Mouse (Mus musculus) left cerebral cortex, postnatal 4 days (tissue): ENCODE results near the gene Uspl1. TPM values are rescaled to one million over a fixed set of nuclear protein-coding genes. Genes with fewer than 3 reads are reported as not detected.
A peak's percentile ranks its signal among the peaks of the same experiment; 100 is the strongest.

Experiments
- DNase-seq: peaks from one replicate; pipeline ENCODE4 v3.0.0-alpha.2; 2022
- intact Hi-C: fragments of 180-260 bp; cut with DNase I; formaldehyde crosslinking; loops from one replicate; pipeline ENCODE4 v1.15.1; 2025
- microRNA-seq: library from miRNA; unstranded; fragments of <30 nt; microRNA quantifications from one replicate; pipeline ENCODE4 v1.2.0, GENCODE M21; 2022
- total RNA-seq, 2 experiments: library from RNA; stranded (reverse); gene quantifications; 2 replicates each; pipeline ENCODE4 v1.2.3; 2021

The Uspl1 gene
- total RNA-seq, 2 experiments from 2014 or later: 53.5 to 61.5 TPM

DNA sequence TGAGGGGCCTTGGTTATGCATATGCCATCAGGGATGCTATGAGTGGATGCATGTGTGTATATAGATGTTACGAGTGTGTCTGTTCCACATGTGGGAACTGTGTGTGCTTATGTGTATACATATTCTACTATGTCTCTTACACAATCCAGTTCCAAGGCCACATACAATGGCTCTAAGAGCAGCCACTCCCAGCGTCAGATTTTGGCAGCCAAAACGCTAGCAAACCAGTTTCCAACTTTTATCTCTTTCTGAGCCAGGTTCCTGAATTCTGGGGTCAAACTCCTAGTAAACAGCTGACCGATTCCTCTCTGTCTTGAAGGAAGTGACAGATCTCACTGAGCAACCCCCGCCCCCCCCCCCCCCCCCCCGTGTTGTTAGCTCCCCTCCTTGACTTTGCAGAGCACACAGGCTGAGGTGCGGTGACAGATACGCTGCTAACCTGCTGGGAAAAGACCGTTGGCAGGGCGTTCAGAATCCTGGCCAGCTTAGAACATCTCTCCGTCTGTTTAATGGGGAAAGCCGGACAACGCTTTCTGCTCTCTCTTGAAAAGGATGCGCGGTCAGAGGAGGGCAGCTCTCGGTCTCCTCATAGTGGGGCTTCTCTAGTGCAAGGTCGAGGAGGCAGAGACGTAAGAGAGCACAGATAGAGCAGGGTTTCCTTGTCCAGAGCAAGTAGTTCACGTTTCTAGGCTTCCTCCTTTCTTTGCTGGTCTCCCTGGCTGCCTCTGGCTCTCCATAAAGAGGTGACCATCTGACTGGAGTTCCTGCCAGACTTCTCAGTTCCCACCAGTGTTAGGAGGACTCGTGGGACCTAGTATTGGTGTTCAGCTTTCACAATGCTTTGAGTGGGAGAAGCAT lies 63.1 kb downstream of the Uspl1 start:
- peak; percentile 40 for DNase-seq
- intact Hi-C loops: no loop called here

DNA sequence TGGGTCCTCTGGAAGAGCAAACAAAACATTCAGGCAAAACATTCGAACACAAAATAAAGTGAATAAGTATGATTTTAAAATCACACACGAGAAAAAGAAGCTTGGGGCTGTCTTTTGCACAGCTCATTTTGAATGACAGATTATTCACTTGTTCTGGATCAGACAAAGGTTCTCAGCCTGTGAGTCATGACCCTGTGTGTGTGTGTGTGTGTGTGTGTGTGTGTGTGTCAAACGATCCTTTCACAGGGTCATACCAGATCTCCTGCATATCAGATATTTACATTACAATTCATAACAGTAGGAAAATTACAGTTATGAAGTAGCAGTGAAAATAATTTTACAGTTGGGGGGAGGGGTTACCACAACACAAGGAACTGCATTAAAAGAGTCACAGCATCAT lies 68.2 kb downstream of the Uspl1 start:
- intact Hi-C loops: no loop called here
- DNase-seq: no peak

DNA sequence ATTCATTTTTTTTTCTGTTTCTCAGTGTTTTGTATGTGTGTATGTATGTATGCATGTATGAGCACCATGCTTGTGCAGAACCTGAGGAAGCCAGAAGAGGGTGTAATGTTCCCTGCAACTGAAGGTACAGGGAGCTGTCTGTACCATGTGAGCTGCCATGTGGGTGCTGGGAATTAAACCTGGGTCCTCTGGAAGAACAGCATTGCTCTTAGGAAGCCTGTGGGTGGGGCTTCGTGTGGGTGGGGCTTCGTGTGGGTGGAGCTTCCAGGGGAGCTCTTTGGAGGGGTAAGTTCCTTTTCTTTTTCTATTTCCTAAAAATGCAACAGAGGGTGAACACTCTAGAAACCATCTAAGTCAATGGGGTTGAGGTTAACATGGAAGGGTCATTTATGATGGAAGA lies 69.3 kb downstream of the Uspl1 start:
- DNase-seq: no peak
- intact Hi-C loops: no loop called here

DNA sequence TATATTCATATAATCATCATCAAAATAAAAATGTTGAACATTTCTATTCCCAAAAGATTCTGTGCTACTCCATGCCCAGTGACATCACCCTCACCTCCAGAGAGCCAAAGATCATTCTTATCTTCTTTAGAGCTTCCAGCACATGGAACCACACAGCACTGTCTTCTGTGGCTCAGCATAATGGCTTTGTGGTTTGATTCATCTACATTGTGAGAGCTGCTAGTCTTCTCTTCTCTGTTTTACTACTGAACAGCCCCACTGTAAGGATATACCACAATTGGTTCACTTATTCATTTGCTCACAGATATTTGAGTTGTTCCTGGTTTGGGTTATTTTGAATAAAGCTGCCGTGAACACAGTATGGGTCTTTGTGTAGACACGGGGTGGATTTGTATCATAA lies 71.4 kb downstream of the Uspl1 start:
- no peak for DNase-seq
- intact Hi-C loops: no loop called here

DNA sequence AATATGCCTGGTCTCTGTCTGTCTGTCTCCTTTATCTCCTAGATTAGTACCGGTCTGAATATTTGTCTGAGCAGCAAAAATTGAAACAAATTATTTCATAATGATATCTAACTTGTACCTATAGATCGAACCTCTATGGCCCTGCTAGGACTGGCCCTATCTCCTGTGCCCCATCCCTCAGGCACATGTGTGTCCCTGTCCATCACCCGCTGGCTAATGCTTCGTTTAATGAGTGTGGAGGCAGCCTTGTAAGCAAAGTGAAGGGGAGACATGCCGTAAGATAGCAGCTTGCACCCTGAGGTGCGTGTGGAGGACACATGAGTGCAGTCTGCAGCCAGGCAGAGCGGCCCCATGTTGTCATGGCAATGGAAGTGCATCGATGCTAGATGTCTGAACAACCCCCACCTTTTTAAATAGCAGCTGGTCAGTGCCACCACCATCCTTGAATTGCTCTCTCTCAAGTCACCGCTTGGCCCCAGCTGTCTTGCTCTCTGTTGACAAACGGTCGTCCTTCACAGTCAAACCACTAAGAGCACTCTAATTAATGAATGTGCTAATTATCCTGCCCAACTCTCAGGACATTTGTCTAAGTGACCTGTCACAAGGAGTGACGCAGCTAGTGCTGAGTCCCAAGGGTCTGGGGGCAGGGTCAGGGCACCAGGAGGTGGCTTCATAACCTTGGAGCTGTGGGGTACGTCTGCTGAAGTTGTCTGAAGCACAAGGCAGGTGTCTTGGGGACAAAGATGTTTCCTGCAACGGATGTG lies 73.5 kb downstream of the Uspl1 start:
- intact Hi-C loops: no loop called here
- DNase-seq: no peak

DNA sequence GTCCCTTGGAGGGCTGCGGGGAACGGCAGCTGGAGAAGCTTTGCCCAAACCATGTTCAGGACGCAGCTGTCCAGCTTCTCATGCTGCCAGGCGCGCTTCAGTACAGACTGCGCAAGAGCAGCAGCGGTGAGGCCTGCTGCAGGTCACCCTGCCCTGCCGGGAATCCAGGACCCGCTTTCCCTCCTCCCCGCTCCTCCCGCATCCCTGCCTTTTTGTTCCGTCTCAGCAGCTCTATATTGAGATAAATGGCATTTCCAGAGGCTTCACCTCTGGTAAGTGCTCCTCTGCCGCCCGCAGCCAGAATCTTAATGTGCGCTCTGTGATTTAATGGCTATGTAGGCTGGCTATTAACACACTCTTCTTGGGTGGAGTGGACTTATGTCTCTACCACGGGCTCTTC lies 74.9 kb downstream of the Uspl1 start:
- DNase-seq: no peak
- intact Hi-C loops: no loop called here

DNA sequence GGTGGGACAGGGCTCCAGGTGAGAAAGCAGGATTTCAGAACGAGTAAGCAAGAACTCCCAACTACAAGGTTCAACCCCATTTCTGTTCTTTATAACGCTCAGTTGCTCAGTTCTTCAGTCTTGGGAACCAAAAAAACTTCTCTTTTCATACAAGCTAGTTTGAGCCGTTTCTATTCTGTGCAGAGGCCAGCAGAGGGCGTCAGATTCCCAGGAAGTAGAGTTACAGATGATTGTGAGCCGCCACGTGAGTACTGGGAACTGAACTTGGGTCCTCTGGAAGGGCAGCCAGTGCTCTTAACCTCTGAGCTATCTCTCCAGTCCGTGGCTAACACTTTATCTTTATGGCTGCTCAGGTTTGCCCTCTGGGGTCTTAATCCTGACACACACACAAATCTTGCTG lies 77.3 kb downstream of the Uspl1 start:
- DNase-seq: no peak
- intact Hi-C loops: no loop called here

DNA sequence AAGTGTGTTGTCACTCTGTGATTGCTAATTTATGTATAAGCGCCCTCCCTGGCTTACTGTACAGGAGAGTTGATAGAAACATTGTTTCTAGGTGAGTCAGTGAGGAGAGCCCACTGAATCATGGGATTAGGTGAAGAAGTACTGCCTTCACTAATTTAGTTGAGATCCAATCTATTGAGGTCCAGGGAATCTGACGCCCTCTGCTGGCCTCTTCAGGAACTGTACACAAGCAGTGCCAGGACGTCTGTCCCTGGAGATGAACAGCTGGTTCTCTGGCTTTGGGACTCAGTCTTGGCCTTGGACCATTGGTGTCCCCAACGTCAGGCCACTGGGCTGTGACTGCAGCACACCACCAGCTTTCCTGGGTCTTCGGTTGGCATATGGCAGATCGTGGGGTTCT lies 77.7 kb downstream of the Uspl1 start:
- intact Hi-C loops: no loop called here
- DNase-seq: no peak

DNA sequence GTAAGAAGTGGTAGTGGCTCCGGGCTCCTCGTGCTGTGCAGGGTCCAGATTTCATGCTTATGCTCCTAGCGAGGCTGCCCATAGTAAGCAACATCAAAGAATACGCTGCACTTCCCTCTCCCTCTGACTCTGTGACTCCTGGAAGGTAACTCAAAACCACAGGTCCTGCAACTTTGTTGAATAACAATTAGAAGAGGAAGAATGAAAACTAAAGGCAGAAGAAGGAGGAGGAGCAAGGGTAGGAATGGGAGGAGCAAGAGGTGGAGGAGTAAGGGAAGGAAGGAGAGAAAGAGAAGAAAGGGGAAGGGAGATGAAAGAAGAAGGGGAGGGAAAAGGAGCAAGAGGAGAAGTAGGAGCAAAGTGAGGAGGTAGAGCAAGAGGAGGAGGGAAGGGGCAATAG lies 80.3 kb downstream of the Uspl1 start, which contains the start of gene Alox5ap:
TSS of gene Alox5ap (plus strand) at position 363 of the 400 bp plus-strand sequence.
- intact Hi-C loops: no loop called here
- no peak for DNase-seq

DNA sequence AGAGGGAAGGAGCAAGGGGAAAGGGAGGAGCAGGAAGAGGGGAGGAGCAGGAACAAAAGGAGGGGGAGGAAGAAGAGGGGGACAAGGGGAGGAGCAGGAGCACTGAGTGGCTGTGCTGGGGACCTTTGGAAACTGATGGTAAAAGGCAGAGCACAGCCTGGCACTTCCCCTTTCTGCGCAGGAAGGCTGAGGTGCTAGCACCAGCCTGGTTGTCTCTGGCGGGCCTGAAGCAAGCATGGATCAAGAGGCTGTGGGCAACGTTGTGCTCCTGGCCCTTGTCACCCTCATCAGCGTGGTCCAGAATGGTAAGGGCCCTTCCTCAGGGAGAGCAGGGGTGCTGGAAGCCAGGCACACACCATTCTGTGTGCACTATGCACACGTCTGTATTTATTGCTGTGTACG lies 80.7 kb downstream of the Uspl1 start:
- DNase-seq: no peak
- intact Hi-C loops: no loop called here

Small RNAs within 50 kb of the gene (microRNA-seq; reads per million reads assigned to microRNA genes)
- not detected for gene Gm24105

Other genes starting within 250 kb of the Uspl1 start
- 10 to 100 TPM in 1 of 2 experiments, 1 to 10 TPM in 1; 9.4 to 16.6 TPM for gene Gm42791, start 189.2 kb upstream of the Uspl1 start, total RNA-seq
- 100 to 1,000 TPM; 291 to 345 TPM for gene Hmgb1, start 139 bp downstream of the Uspl1 start, total RNA-seq
- gene Alox5ap, start 80.4 kb downstream of the Uspl1 start, total RNA-seq: 1 to 10 TPM; 6.4 to 7.8 TPM
- gene Medag, start 227.4 kb downstream of the Uspl1 start, total RNA-seq: 1 to 10 TPM; 1.2 to 1.4 TPM